Mouse (Mus musculus) heart, embryonic 16.5 days (tissue): Measurements from ENCODE around the gene Prx. TPM values are rescaled to one million over a fixed set of nuclear protein-coding genes. Genes with fewer than 3 reads are reported as not detected.
"Not testable (repeated sequence)": the region's sequence is repeated elsewhere in the genome, so short reads cannot be mapped to it uniquely, and the experiment has no call there.

Experiments
- ATAC-seq: fragments of 200-750 bp; cut with Nextera tagmentation; replicated peaks from 2 replicates; pipeline ENCODE4 v1.8.0; 2017; ENCODE audit warnings: moderate number of reproducible peaks; ENCODE audit not compliant: insufficient read depth, low FRiP score; ENCODE audit errors: extremely low read depth
- H3K27ac ChIP-seq: fragments of 300-500 bp; sonication (generic); 2 replicates; pipeline ENCODE4 v1.5.1; 2014; ENCODE audit warnings: mild to moderate bottlenecking, low read length, control low read depth, moderate library complexity
- H3K27me3 ChIP-seq: fragments of 300-500 bp; sonication (generic); 2 replicates; pipeline ENCODE4 v1.6.1; 2014; ENCODE audit warnings: low read length, mixed read lengths; ENCODE audit not compliant: control insufficient read depth, insufficient read depth
- H3K36me3 ChIP-seq: fragments of 300-500 bp; sonication (generic); 2 replicates; pipeline ENCODE4 v1.6.1; 2014; ENCODE audit not compliant: control insufficient read depth, insufficient read depth
- H3K4me1 ChIP-seq: fragments of 300-500 bp; sonication (generic); 2 replicates; pipeline ENCODE4 v1.6.1; 2014; ENCODE audit warnings: low read length, mixed read lengths; ENCODE audit not compliant: control insufficient read depth, insufficient read depth
- H3K4me2 ChIP-seq: fragments of 300-500 bp; sonication (generic); 2 replicates; pipeline ENCODE4 v1.6.1; 2014; ENCODE audit warnings: low read depth, mild to moderate bottlenecking, control low read depth, low read length
- H3K4me3 ChIP-seq: fragments of 300-500 bp; sonication (generic); 2 replicates; pipeline ENCODE4 v1.5.1; 2014; ENCODE audit warnings: mild to moderate bottlenecking, control low read depth, low read length
- H3K9ac ChIP-seq: fragments of 300-500 bp; sonication (generic); 2 replicates; pipeline ENCODE4 v1.6.1; 2014; ENCODE audit warnings: low read length, control low read depth
- H3K9me3 ChIP-seq: fragments of 300-500 bp; sonication (generic); replicated peaks from 2 replicates; pipeline ENCODE4 v1.6.1; 2016; ENCODE audit warnings: low read length; ENCODE audit not compliant: control insufficient read depth
- whole genome bisulfite sequencing: fragments of 180-500 bp; shearing (Covaris S2); extraction: QIAGEN DNeasy Blood & Tissue Kit; methylation state at CpG from one replicate; pipeline ENCODE4 v1.1.7; 2014; 5-methylcytosine and 5-hydroxymethylcytosine counted together
- polyA plus RNA-seq: library from polyadenylated mRNA; unstranded; fragments of >200 nt; fragmentation: Nextera tagmentation; extraction: Ambion mirVana; gene quantifications from 2 replicates; pipeline ENCODE4 v1.2.1, GENCODE M21; 2015

Prx gene
- polyA plus RNA-seq, 1 experiment from 2014 or later, result 1.7 TPM

- Histone ChIP-seq H3K4me2 (no peak overlapping the region), H3K27ac (peak overlapping the region; percentile 98), H3K4me3 (no peak overlapping the region), H3K27me3 (no peaks in the 10 kb centered on the region), H3K9ac (0 out of 2 replicates have a peak overlapping the region, but pooled peaks have one; percentile 22), H3K36me3 (peaks cover 12% of the 10 kb centered on the region), H3K9me3 (no peaks in the 10 kb centered on the region), H3K4me1 (peaks cover 49% of the 10 kb centered on the region)
- ATAC-seq, result no peak
- WGBS, result 88% methylated on average over 25 of the region's 25 CpGs
These were observed 9.8 kb upstream of the Prx start for GRCm38 (mm10) chr7:27489270-27489869.

- H3K4me3 ChIP-seq, result peak overlapping the region; percentile 52
- peaks cover 49% of the 10 kb centered on the region for H3K4me1 ChIP-seq
- H3K9me3 ChIP-seq, result no peaks in the 10 kb centered on the region
- WGBS, result 15% methylated on average over 4 of the region's 4 CpGs
- ATAC-seq, result no peak
- H3K36me3 ChIP-seq, result peaks cover 12% of the 10 kb centered on the region
- H3K4me2 ChIP-seq, result peak overlapping the region; percentile 70
- peak overlapping the region; percentile 80 for H3K9ac ChIP-seq
- H3K27ac ChIP-seq, result peak overlapping the region; percentile 98
- no peaks in the 10 kb centered on the region for H3K27me3 ChIP-seq
These were observed 8.9 kb upstream of the Prx start for GRCm38 (mm10) chr7:27490227-27490542.

GRCm38 (mm10) chr7:27490543-27491329 lies 8.4 kb upstream of the Prx start:
- Histone ChIP-seq H3K9me3 (no peaks in the 10 kb centered on the region), H3K4me2 (peak overlapping the region; percentile 70), H3K4me1 (peaks cover 45% of the 10 kb centered on the region), H3K4me3 (peak overlapping the region; percentile 52), H3K27me3 (no peaks in the 10 kb centered on the region), H3K27ac (peak overlapping the region; percentile 98), H3K36me3 (peaks cover 12% of the 10 kb centered on the region), H3K9ac (peak overlapping the region; percentile 80)
- 1% methylated on average over 28 of the region's 33 CpGs for WGBS
- ATAC-seq, result peak; percentile 77

- 48% methylated on average over 7 of the region's 7 CpGs for WGBS
- H3K4me1 ChIP-seq, result peaks cover 44% of the 10 kb centered on the region
- H3K9me3 ChIP-seq, result no peaks in the 10 kb centered on the region
- ATAC-seq, result no peak
- H3K27ac ChIP-seq, result peak overlapping the region; percentile 98
- H3K9ac ChIP-seq, result peak overlapping the region; percentile 62
- H3K4me3 ChIP-seq, result peak overlapping the region; percentile 12; the same call in 1 of the 2 replicates
- peak overlapping the region; percentile 70 for H3K4me2 ChIP-seq
- H3K36me3 ChIP-seq, result peaks cover 12% of the 10 kb centered on the region
- no peaks in the 10 kb centered on the region for H3K27me3 ChIP-seq
These were observed 7.3 kb upstream of the Prx start for GRCm38 (mm10) chr7:27491856-27492255.

- WGBS, result 73% methylated on average over 3 of the region's 3 CpGs
- Histone ChIP-seq H3K9ac (no peak overlapping the region), H3K4me1 (peaks cover 47% of the 10 kb centered on the region), H3K27ac (peak overlapping the region; percentile 98), H3K36me3 (peaks cover 12% of the 10 kb centered on the region), H3K4me3 (no peak overlapping the region), H3K9me3 (no peaks in the 10 kb centered on the region), H3K4me2 (no peak overlapping the region), H3K27me3 (no peaks in the 10 kb centered on the region)
- no peak for ATAC-seq
These were observed 6.1 kb upstream of the Prx start for GRCm38 (mm10) chr7:27493022-27493421.

GRCm38 (mm10) chr7:27493450-27493849 lies 5.7 kb upstream of the Prx start:
- no peak for ATAC-seq
- no peak overlapping the region for H3K9ac ChIP-seq
- H3K9me3 ChIP-seq, result no peaks in the 10 kb centered on the region
- WGBS, result 78% methylated on average over 5 of the region's 5 CpGs
- H3K27ac ChIP-seq, result no peak overlapping the region
- H3K36me3 ChIP-seq, result peaks cover 12% of the 10 kb centered on the region
- H3K4me2 ChIP-seq, result no peak overlapping the region
- H3K4me1 ChIP-seq, result peaks cover 43% of the 10 kb centered on the region
- no peaks in the 10 kb centered on the region for H3K27me3 ChIP-seq
- no peak overlapping the region for H3K4me3 ChIP-seq

GRCm38 (mm10) chr7:27494659-27495367 lies 4.3 kb upstream of the Prx start:
- H3K9me3 ChIP-seq, H3K9ac ChIP-seq, H3K4me3 ChIP-seq, ATAC-seq, H3K27me3 ChIP-seq, H3K36me3 ChIP-seq, H3K4me2 ChIP-seq, H3K27ac ChIP-seq: not testable (repeated sequence)
- 90% methylated on average over 9 of the region's 9 CpGs for WGBS
- peaks cover 30% of the 10 kb centered on the region for H3K4me1 ChIP-seq

GRCm38 (mm10) chr7:27501620-27502019 lies 2.5 kb downstream of the Prx start:
- H3K4me1 ChIP-seq, result peaks cover 15% of the 10 kb centered on the region
- WGBS, result 36% methylated on average over 4 of the region's 4 CpGs

More at GRCm38 (mm10) chr7:27501620-27502019, 2.5 kb downstream of the Prx start:
- H3K36me3 ChIP-seq, result no peaks in the 10 kb centered on the region
- peak; percentile 65 for ATAC-seq
- H3K27ac ChIP-seq, result peak overlapping the region; percentile 73
- no peak overlapping the region for H3K4me2 ChIP-seq
- H3K27me3 ChIP-seq, result no peaks in the 10 kb centered on the region
- H3K9ac ChIP-seq, result peak overlapping the region; percentile 30; the same call in 1 of the 2 replicates
- no peak overlapping the region for H3K4me3 ChIP-seq
- H3K9me3 ChIP-seq, result no peaks in the 10 kb centered on the region
